Mouse (Mus musculus) lung, adult 2 months (tissue): ENCODE results near the gene Rab25.

Experiments used
- CTCF ChIP-seq: fragments of 200-500 bp; IDR thresholded peaks from 2 replicates; pipeline ENCODE4 v1.5.1; 2011; ENCODE audit warnings: mild to moderate bottlenecking, low read length, control low read depth; ENCODE audit not compliant: insufficient read depth
- POLR2A ChIP-seq: fragments of 200-500 bp; IDR thresholded peaks from 2 replicates; pipeline ENCODE4 v1.6.1; 2011; ENCODE audit warnings: low read depth, mild to moderate bottlenecking, control low read depth, low read length, borderline replicate concordance; ENCODE audit errors: extremely low read depth

DNA sequence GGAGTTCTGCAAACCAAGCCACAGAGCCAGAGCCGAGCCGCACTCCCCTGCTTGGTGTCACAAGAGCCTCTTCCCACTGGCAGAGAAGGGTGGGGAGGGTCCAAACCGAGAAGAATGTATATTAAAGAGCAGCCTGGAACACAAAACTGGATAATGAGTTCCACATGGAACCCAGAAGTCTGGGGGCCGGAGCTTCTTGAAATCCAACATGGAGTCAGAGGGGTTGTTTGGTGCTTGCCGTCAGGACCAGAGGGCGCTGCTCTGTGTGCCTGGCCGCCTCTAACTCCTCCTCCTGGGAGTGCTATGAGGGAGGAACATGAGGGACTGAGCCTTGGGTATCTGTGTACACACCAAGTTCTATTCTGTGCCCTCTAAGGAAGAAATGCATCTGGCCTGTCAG lies 42.3 kb downstream of the Rab25 start:
- TF ChIP-seq CTCF (no peak), POLR2A (no peak)
